Mouse (Mus musculus) bone marrow, adult 2 months (tissue): Measurements from ENCODE around the gene Atg16l1. TPM values are rescaled to one million over a fixed set of nuclear protein-coding genes. Genes with fewer than 3 reads are reported as not detected.

Experiments used
- H3K27ac ChIP-seq: fragments of 200-500 bp; 2 replicates; pipeline ENCODE4 v1.5.1; 2012; ENCODE audit warnings: low read depth, mild to moderate bottlenecking, control low read depth, inconsistent platforms, low read length; ENCODE audit not compliant: control insufficient read depth, poor library complexity, insufficient read depth
- H3K4me1 ChIP-seq: fragments of 200-500 bp; 2 replicates; pipeline ENCODE4 v1.6.1; 2011; ENCODE audit warnings: low read length; ENCODE audit not compliant: control insufficient read depth, insufficient read depth
- H3K4me3 ChIP-seq: fragments of 200-500 bp; replicated peaks from 2 replicates; pipeline ENCODE3; 2011; ENCODE audit warnings: mild to moderate bottlenecking, low read depth, low read length, control low read depth; ENCODE audit not compliant: control insufficient read depth
- CTCF ChIP-seq: fragments of 200-500 bp; IDR thresholded peaks from 2 replicates; pipeline ENCODE4 v1.5.1; 2011; ENCODE audit warnings: low read length, control low read depth; ENCODE audit not compliant: control insufficient read depth, insufficient read depth
- POLR2A ChIP-seq: fragments of 200-500 bp; IDR thresholded peaks from 2 replicates; pipeline ENCODE4 v1.6.1; 2011; ENCODE audit warnings: low read depth, mild to moderate bottlenecking, control low read depth, low read length, borderline replicate concordance; ENCODE audit not compliant: control insufficient read depth
- WGBS: fragments of 180-500 bp; shearing (Covaris S2); methylation state at CpG from one replicate; pipeline ENCODE4 v1.1.7; 2018; 5-methylcytosine and 5-hydroxymethylcytosine counted together
- polyA plus RNA-seq: library from polyadenylated mRNA; stranded (reverse); fragments of >200 nt; gene quantifications from 2 replicates; pipeline ENCODE4 v1.2.4, GENCODE M21; 2011; ENCODE audit warnings: low replicate concordance; ENCODE audit not compliant: missing spikeins, insufficient read depth, insufficient read length

Atg16l1 gene
- polyA plus RNA-seq, result 17.4 and 36.9 TPM in 2 replicates

GRCm38 (mm10) chr1:87755641-87756470, at the start of gene Atg16l1:
Gene Atg16l1, plus strand, starts transcription at chr1:87755870.
- under 1% methylated on average over 79 of the region's 79 CpGs for WGBS
- TF ChIP-seq CTCF (peak; percentile 57; the same call in 1 of the 2 replicates), POLR2A (peak; percentile 44; the same call in 1 of the 2 replicates)
- peaks cover 1% of the 10 kb centered on the region; the same call in 1 of the 2 replicates for H3K4me1 ChIP-seq

GRCm38 (mm10) chr1:87706361-87706760, 49.3 kb upstream of the Atg16l1 start:
- WGBS, result 84% methylated on average over 3 of the region's 3 CpGs
- peaks cover 7% of the 10 kb centered on the region for H3K4me1 ChIP-seq
- H3K27ac ChIP-seq, result peak overlapping the region; percentile 69; the same call in 1 of the 2 replicates
- TF ChIP-seq POLR2A, result no peak
- no peak overlapping the region for H3K4me3 ChIP-seq

More at GRCm38 (mm10) chr1:87755641-87756470, at the start of gene Atg16l1:
- Histone ChIP-seq H3K27ac (peak within 1 kb of the TSS; percentile 98), H3K4me3 (peak within 1 kb of the TSS; percentile 92)

GRCm38 (mm10) chr1:87709020-87709419, 46.6 kb upstream of the Atg16l1 start:
- no peak for TF ChIP-seq CTCF
- no peak for TF ChIP-seq POLR2A
- WGBS, result 92% methylated on average over 6 of the region's 6 CpGs
- no peak overlapping the region for H3K27ac ChIP-seq
- H3K4me1 ChIP-seq, result peaks cover 9% of the 10 kb centered on the region
- no peak overlapping the region for H3K4me3 ChIP-seq

GRCm38 (mm10) chr1:87709661-87710270, 45.9 kb upstream of the Atg16l1 start:
- peaks cover 9% of the 10 kb centered on the region for H3K4me1 ChIP-seq
- H3K4me3 ChIP-seq, result no peak overlapping the region
- H3K27ac ChIP-seq, result peak overlapping the region; percentile 4; the same call in 1 of the 2 replicates
- TF ChIP-seq CTCF, result no peak
- TF ChIP-seq POLR2A, result peak; percentile 21; the same call in 1 of the 2 replicates
- 84% methylated on average over 7 of the region's 7 CpGs for WGBS

- Histone ChIP-seq H3K27ac (peak overlapping the region; percentile 94), H3K4me1 (peaks cover 4% of the 10 kb centered on the region), H3K4me3 (no peak overlapping the region)
- 69% methylated on average over 10 of the region's 10 CpGs for WGBS
- no peak for TF ChIP-seq POLR2A
- no peak for TF ChIP-seq CTCF
Measured at GRCm38 (mm10) chr1:87711938-87712613, 43.6 kb upstream of the Atg16l1 start.

- Histone ChIP-seq H3K4me1 (peaks cover 4% of the 10 kb centered on the region), H3K4me3 (no peak overlapping the region), H3K27ac (peak overlapping the region; percentile 94)
- 62% methylated on average over 1 of the region's 1 CpGs for WGBS
- TF ChIP-seq POLR2A (no peak), CTCF (no peak)
Measured at GRCm38 (mm10) chr1:87712614-87712971, 43.1 kb upstream of the Atg16l1 start.

- H3K4me3 ChIP-seq, result no peak overlapping the region
- 54% methylated on average over 8 of the region's 8 CpGs for WGBS
- no peak overlapping the region for H3K27ac ChIP-seq
- TF ChIP-seq CTCF, result peak; percentile 31; the same call in 1 of the 2 replicates
- no peak for TF ChIP-seq POLR2A
- H3K4me1 ChIP-seq, result peaks cover 2% of the 10 kb centered on the region
Measured at GRCm38 (mm10) chr1:87721382-87721781, 34.3 kb upstream of the Atg16l1 start.

GRCm38 (mm10) chr1:87722081-87722480, 33.6 kb upstream of the Atg16l1 start:
- TF ChIP-seq POLR2A (no peak), CTCF (no peak)
- no peak overlapping the region for H3K27ac ChIP-seq

More at GRCm38 (mm10) chr1:87722081-87722480, 33.6 kb upstream of the Atg16l1 start:
- Histone ChIP-seq H3K4me3 (no peak overlapping the region), H3K4me1 (peaks cover 2% of the 10 kb centered on the region)
- 75% methylated on average over 2 of the region's 2 CpGs for WGBS
